Mouse (Mus musculus): ENCODE data around the gene F12.

F12 gene

DNA sequence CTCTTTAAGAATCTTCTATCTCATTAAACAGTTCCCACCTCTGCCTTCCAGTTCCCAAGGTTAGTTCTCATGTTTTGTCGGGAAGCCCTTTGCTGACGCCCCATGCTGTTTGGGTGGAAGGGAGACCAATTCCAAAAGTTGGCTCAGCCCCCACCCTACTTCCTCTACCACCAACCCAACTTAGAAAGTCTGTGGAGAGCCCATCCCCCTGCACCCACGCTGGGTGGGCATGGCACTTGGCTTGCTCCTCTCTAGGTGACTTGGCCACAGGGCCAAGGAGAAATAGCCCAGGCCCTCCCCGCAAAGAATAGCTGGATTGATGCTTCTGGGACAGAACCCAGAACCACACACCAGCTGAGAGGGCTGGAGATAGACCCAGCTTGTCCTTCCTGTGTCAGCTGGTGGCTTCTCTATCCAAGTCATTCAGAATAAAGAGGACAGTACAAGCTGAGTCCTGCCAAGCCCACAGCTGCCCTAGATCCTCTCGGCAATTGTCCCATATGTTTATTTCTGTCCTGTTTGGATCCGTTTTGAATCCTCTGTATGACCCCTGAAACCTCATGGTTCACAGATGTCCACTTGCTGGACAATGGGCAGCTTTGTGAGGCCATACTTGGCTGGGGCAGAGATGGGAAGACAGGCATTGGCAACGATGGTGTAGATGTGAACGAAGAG lies 55.4 kb downstream of the F12 start:
- DNase-seq = no peak

DNA sequence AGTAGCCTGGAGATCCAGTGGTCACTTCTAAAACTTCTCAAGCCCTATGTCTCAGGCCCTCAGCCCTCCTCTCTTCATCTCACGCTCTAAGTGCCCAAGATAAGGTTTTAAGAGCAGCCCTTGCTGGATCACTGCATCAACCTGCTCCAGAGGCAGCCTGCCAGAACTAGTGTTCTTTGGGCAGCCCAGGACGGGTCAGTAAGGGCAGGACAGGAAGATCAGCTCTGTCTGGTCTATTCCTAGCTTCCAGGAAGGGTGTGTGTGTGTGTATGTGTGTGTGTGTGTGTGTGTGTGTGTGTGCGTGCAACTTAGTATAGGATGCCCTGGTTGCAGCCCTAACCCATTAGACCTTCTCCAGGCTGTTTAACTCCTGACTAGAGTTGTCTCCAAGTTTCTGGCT lies 56.4 kb downstream of the F12 start:
- no peak for DNase-seq

DNA sequence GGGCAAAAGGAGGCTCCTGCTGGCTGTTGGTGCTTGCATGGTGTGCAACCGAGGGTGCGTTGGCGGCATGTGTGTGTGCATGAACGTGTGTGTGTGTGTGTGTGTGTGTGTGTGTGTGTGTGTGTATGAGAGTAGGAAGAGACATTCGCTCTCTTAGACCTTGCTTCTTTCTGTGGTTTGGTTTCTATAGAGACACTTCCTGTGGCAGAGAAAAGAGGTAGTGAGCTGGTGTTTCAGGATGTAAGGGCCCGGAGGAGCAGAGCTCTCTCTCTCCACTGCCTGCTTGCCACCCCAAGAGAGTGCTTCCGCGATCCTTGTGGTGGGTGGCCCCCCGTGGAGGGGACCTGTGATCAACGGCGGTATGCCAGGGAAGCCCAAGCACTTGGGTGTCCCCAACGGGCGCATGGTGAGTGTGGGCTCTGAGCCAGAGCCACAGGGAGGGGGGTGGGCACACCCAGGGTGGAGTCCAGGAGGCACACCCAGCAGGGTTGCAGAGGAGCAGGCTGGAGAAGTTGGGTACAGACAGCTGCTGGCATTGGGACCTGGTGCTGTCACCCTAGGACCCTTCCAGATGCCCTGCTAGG lies 57.0 kb downstream of the F12 start, which contains the start of gene Rgs14:
Gene Rgs14, plus strand, starts transcription at position 202 of the 584 bp plus-strand sequence.
- peak; percentile 68 to 71 for DNase-seq

- DNase-seq = no peak
Observed at GRCm38 (mm10) chr13:55368401-55368800, 58.2 kb downstream of the F12 start.
